Mouse (Mus musculus) heart, embryonic 11.5 days (tissue): Measurements from ENCODE around the gene Gm8281. TPM values are rescaled to one million over a fixed set of nuclear protein-coding genes. Genes with fewer than 3 reads are reported as not detected.
"Not testable (repeated sequence)": the region's sequence is repeated elsewhere in the genome, so short reads cannot be mapped to it uniquely, and the experiment has no call there.

Experiments used
- ATAC-seq: fragments of 200-750 bp; cut with Nextera tagmentation; replicated peaks from 2 replicates; pipeline ENCODE4 v1.8.0; 2017; ENCODE audit warnings: moderate library complexity; ENCODE audit not compliant: insufficient number of reproducible peaks, low FRiP score, low TSS enrichment
- H3K27ac ChIP-seq: fragments of 300-500 bp; sonication (generic); 2 replicates; pipeline ENCODE4 v1.5.1; 2014; ENCODE audit warnings: mild to moderate bottlenecking, low read depth, low read length
- H3K27me3 ChIP-seq: fragments of 300-500 bp; sonication (generic); 2 replicates; pipeline ENCODE4 v1.6.1; 2014; ENCODE audit warnings: mild to moderate bottlenecking, low read length, mixed read lengths; ENCODE audit not compliant: control insufficient read depth, insufficient read depth
- H3K36me3 ChIP-seq: fragments of 300-500 bp; sonication (generic); 2 replicates; pipeline ENCODE4 v1.6.1; 2014; ENCODE audit warnings: mild to moderate bottlenecking, low read length, moderate library complexity, mixed read lengths; ENCODE audit not compliant: control insufficient read depth, insufficient read depth
- H3K4me1 ChIP-seq: fragments of 300-500 bp; sonication (generic); 2 replicates; pipeline ENCODE4 v1.6.1; 2014; ENCODE audit warnings: low read length; ENCODE audit not compliant: control insufficient read depth, insufficient read depth
- H3K4me2 ChIP-seq: fragments of 300-500 bp; sonication (generic); 2 replicates; pipeline ENCODE4 v1.6.1; 2014; ENCODE audit warnings: mild to moderate bottlenecking, moderate library complexity
- H3K4me3 ChIP-seq: fragments of 300-500 bp; sonication (generic); 2 replicates; pipeline ENCODE4 v1.5.1; 2014; ENCODE audit warnings: low read depth, low read length
- H3K9ac ChIP-seq: fragments of 300-500 bp; sonication (generic); 2 replicates; pipeline ENCODE4 v1.6.1; 2014; ENCODE audit warnings: mild to moderate bottlenecking, low read depth, low read length, moderate library complexity
- H3K9me3 ChIP-seq: fragments of 300-500 bp; sonication (generic); replicated peaks from 2 replicates; pipeline ENCODE4 v1.6.1; 2016; ENCODE audit warnings: low read length; ENCODE audit not compliant: control insufficient read depth
- WGBS: fragments of 180-500 bp; shearing (Covaris S2); extraction: QIAGEN DNeasy Blood & Tissue Kit; methylation state at CpG from one replicate; pipeline ENCODE4 v1.1.7; 2014; ENCODE audit not compliant: insufficient replicate concordance; 5-methylcytosine and 5-hydroxymethylcytosine counted together
- polyA plus RNA-seq: library from polyadenylated mRNA; unstranded; fragments of >200 nt; fragmentation: Nextera tagmentation; extraction: Ambion mirVana; gene quantifications from 2 replicates; pipeline ENCODE4 v1.2.1, GENCODE M21; 2014

Gene Gm8281
- polyA plus RNA-seq: 3.5 and 4.3 TPM in 2 replicates

GRCm38 (mm10) chr14:5070611-5071490 is at the start of gene Gm8281:
Gene Gm8281, plus strand, starts transcription at chr14:5071040.
- Histone ChIP-seq H3K9ac (peak within 1 kb of the TSS; percentile 52; the same call in 1 of the 2 replicates), H3K4me2 (peak within 1 kb of the TSS; percentile 64), H3K4me3 (peak within 1 kb of the TSS; percentile 41)
- 2% methylated on average over 28 of the region's 63 CpGs for WGBS
- H3K9me3 ChIP-seq, H3K4me1 ChIP-seq, H3K27me3 ChIP-seq, ATAC-seq, H3K36me3 ChIP-seq, H3K27ac ChIP-seq: not testable (repeated sequence)

GRCm38 (mm10) chr14:5050329-5050728 is 20.5 kb upstream of the Gm8281 start, which contains the start of gene 4930555G01Rik:
Gene 4930555G01Rik, plus strand, starts transcription at chr14:5050629.
- H3K27me3 ChIP-seq, ATAC-seq: not testable (repeated sequence)
- WGBS: no CpG with 5 or more reads among the region's 3 CpGs

GRCm38 (mm10) chr14:5131219-5131618 is 60.4 kb downstream of the Gm8281 start, which contains the start of gene Gm8279:
Gene Gm8279, plus strand, starts transcription at chr14:5131519.
- not testable (repeated sequence) for H3K9ac ChIP-seq, H3K4me3 ChIP-seq, ATAC-seq, H3K36me3 ChIP-seq, H3K27ac ChIP-seq, H3K4me1 ChIP-seq, H3K27me3 ChIP-seq, H3K4me2 ChIP-seq, H3K9me3 ChIP-seq
- WGBS: 63% methylated on average over 1 of the region's 2 CpGs

More at GRCm38 (mm10) chr14:5050329-5050728, 20.5 kb upstream of the Gm8281 start, which contains the start of gene 4930555G01Rik:
- H3K36me3 ChIP-seq, H3K4me2 ChIP-seq, H3K9me3 ChIP-seq, H3K4me1 ChIP-seq, H3K4me3 ChIP-seq, H3K9ac ChIP-seq, H3K27ac ChIP-seq: not testable (repeated sequence)

Other genes with a start within 250 kb of the Gm8281 start
- gene Gm3269, start 232.9 kb upstream of the Gm8281 start, polyA plus RNA-seq: not detected in 2 replicates
- gene Gm3264, start 215.5 kb upstream of the Gm8281 start, polyA plus RNA-seq: 1.9 and 2.8 TPM in 2 replicates
- gene Gm3278, start 178.6 kb upstream of the Gm8281 start, polyA plus RNA-seq: 0.24 TPM in 1 of 2 replicates, not detected in the other
- not detected in 2 replicates for gene Gm8297, start 87.1 kb upstream of the Gm8281 start, polyA plus RNA-seq
- gene Gm3298, start 55.1 kb upstream of the Gm8281 start, polyA plus RNA-seq: not detected in 2 replicates
- not detected in 2 replicates for gene 4930555G01Rik, start 20.4 kb upstream of the Gm8281 start, polyA plus RNA-seq
- gene Gm8279, start 60.5 kb downstream of the Gm8281 start, polyA plus RNA-seq: not detected in 2 replicates
- not detected in 2 replicates for gene Gm3317, start 93.5 kb downstream of the Gm8281 start, polyA plus RNA-seq
- not detected in 2 replicates for gene Gm8271, start 114.8 kb downstream of the Gm8281 start, polyA plus RNA-seq
- 0.13 TPM in 1 of 2 replicates, not detected in the other for gene Gm3526, start 189.5 kb downstream of the Gm8281 start, polyA plus RNA-seq